Mouse (Mus musculus): ENCODE data around the gene Morc4. TPM values are rescaled to one million over a fixed set of nuclear protein-coding genes. Genes with fewer than 3 reads are reported as not detected.
A peak's percentile ranks its signal among the peaks of the same experiment; 100 is the strongest.

The Morc4 gene
- polyA plus RNA-seq, 1 experiment from 2014 or later: 21.1 TPM

DNA sequence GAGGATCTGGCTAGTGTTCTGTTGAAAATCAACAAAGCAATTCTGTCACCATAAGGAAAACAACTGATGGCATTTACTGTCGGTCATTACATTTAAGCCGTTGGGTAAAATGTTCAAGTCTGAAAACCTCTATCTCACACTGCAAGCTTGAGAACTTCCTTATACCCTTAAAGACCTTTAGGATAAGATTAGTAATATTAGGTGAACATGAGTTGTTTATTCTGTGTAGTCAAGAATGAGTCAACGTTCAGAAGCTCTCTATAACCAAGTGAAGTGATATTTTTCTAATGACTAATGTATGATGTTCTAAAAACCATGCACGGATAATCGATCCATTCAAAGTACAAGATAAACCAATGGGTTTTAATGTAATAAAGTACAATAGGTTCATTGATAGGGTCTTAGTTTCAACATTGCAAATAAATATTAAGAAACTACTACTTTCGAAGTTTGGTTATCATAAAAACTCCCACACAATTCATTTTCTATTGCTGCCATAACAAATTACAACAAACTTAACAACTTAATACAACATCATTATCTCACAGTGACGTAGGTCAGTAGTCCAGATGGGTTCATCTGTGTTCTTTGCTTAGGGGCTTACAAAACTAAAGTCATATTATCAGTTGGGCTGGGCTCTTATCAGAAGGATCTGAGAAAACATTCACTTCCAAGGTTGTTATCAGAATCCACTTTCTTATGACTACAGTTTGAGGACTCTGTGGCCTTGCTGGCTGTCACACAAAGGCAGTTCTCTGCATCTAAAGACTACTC, 77.2 kb downstream of the Morc4 start:
- DNase-seq (no peak), ATAC-seq (ENCODE audit: insufficient read depth) (no peak)
- H3K36me3 ChIP-seq (ENCODE audit: insufficient read depth): no peaks in the 10 kb centered on the region
- no peak overlapping the region for H3K27ac ChIP-seq (ENCODE audit: low read depth)
- H3K9ac ChIP-seq: no peak overlapping the region
- H3K4me2 ChIP-seq: no peak overlapping the region
- TF ChIP-seq CTCF (IDR thresholded peaks at IDR 0.05; ENCODE audit: low read depth): no peak
- no peak overlapping the region for H3K4me3 ChIP-seq (ENCODE audit: low read depth, low read length)
- H3K27me3 ChIP-seq (ENCODE audit: insufficient read depth, low read length): no peaks in the 10 kb centered on the region
- H3K4me1 ChIP-seq (ENCODE audit: insufficient read depth): no peaks in the 10 kb centered on the region
- 62% methylated on average over 7 of the region's 7 CpGs for WGBS
- no peaks in the 10 kb centered on the region for H3K9me3 ChIP-seq (ENCODE audit: low read depth, low read length)

DNA sequence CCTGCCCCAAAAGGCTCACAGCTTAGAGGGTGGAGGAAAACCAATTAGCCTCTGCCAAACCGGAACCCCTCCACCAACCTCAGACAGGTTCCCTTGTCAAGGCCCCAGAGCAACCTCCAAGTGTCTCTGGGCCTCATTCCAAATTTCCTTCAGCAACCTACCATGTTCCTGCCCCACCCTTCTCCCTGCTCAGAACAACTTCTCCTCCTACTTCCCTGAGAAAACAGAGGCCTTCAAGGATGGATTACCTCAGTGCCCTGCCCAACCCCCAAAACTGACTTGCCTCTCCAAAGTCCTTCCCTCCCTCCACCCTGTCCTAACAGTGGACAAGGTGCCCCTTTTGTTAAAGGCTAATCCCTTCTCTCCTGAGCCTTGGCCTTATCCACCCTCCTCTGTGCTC, 85.7 kb downstream of the Morc4 start:
- Histone ChIP-seq H3K9ac (no peak overlapping the region), H3K27me3 (ENCODE audit: insufficient read depth, low read length) (no peaks in the 10 kb centered on the region), H3K4me3 (ENCODE audit: low read depth, low read length) (no peak overlapping the region), H3K9me3 (ENCODE audit: low read depth, low read length) (no peaks in the 10 kb centered on the region), H3K4me2 (no peak overlapping the region), H3K27ac (ENCODE audit: low read depth) (no peak overlapping the region), H3K4me1 (ENCODE audit: insufficient read depth) (no peaks in the 10 kb centered on the region), H3K36me3 (ENCODE audit: insufficient read depth) (no peaks in the 10 kb centered on the region)
- 47% methylated on average over 1 of the region's 1 CpGs for WGBS
- no peak for TF ChIP-seq CTCF (IDR thresholded peaks at IDR 0.05; ENCODE audit: low read depth)
- no peak for ATAC-seq (ENCODE audit: insufficient read depth)
- DNase-seq: peak; percentile 27

DNA sequence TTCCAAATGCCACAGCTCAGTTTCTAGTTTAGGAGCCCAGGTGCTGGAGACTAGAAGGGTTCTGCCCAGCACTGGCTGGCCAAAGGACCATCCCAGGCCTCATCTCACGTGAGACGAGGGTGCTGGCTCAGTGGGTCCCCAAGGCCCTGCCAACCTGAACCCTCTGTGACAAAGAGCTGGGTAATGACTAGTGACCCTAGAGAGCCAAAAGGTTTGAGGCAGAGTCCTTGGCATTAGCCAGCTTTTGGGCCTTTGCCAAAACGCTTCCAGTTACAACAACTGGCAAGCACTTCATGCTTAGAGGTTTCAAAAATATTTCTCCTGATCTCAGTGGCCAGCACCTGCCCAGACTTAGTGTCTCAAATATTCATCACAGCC, 88.4 kb downstream of the Morc4 start:
- Histone ChIP-seq H3K36me3 (ENCODE audit: insufficient read depth) (no peaks in the 10 kb centered on the region), H3K4me2 (no peak overlapping the region), H3K4me1 (ENCODE audit: insufficient read depth) (no peaks in the 10 kb centered on the region), H3K27ac (ENCODE audit: low read depth) (no peak overlapping the region), H3K9ac (no peak overlapping the region), H3K9me3 (ENCODE audit: low read depth, low read length) (no peaks in the 10 kb centered on the region), H3K4me3 (ENCODE audit: low read depth, low read length) (no peak overlapping the region), H3K27me3 (ENCODE audit: insufficient read depth, low read length) (no peaks in the 10 kb centered on the region)
- no peak for TF ChIP-seq CTCF (IDR thresholded peaks at IDR 0.05; ENCODE audit: low read depth)
- WGBS: 62% methylated on average over 3 of the region's 3 CpGs
- DNase-seq (no peak), ATAC-seq (ENCODE audit: insufficient read depth) (no peak)

DNA sequence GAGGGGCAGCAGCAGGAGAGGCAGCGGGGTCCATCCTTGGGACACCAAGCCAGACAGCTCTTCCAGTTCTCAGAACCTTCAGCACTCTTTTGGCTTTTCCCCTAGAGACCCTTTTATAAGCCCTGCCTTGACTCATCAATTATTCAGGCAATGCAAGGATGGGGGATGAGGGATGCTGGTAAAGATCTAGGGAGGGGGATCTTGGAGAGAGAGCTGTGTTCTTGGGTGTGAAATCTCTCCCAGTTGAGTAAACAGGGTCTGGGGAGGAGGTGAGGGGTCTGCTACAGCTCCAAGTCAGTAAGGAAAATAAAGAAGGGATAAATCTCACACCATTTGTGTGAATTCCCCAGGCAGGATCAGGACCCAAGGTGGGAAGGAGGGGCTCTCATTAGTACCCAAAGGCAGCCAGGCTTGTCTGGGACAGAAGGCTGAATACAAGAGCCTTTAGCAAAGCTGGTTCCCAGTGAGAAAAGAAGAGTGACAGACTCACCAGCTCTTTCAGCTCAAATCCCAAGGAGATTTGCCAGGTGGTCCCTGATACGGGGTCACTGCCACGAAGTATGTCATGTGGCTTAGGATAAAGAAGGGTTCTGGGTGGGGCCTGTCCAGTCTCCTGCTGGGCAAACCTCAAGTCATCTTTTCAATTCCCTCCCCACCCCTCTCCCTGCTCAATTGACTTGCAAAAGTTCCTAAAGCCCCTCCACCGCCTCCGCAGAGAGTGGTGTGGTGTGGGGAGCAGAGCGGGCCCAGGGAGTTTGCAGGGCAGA, 89.0 kb downstream of the Morc4 start, which contains the start of gene Ripply1:
Gene Ripply1, minus strand, starts transcription at position 76 of the 767 bp plus-strand sequence.
- ATAC-seq (ENCODE audit: insufficient read depth): no peak
- no peak for TF ChIP-seq CTCF (IDR thresholded peaks at IDR 0.05; ENCODE audit: low read depth)

DNA sequence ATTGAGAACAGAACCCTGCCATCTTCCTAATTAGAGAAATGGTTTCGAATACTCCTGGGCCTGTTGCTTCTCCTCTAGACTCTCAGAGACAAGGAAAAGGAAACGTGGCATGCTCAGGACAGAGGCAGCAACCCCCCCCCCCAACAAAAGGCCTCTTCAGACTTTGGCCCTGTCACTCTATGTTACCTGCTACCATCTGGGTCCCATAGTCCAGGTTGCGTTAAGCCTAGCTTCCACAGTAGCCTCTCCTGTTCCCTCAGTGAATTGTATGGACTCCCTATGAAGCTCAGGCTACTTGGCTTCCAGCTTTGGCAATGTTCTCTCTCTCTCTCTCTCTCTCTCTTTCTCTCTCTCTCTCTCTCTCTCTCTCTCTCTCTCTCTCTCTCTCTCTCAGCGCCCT, 89.9 kb downstream of the Morc4 start:
- H3K27me3 ChIP-seq (ENCODE audit: insufficient read depth, low read length): no peaks in the 10 kb centered on the region
- H3K27ac ChIP-seq (ENCODE audit: low read depth): no peak overlapping the region
- no peaks in the 10 kb centered on the region for H3K9me3 ChIP-seq (ENCODE audit: low read depth, low read length)
- DNase-seq: no peak
- H3K4me3 ChIP-seq (ENCODE audit: low read depth, low read length): no peak overlapping the region
- WGBS: 63% methylated on average over 4 of the region's 4 CpGs
- ATAC-seq (ENCODE audit: insufficient read depth): no peak
- no peak for TF ChIP-seq CTCF (IDR thresholded peaks at IDR 0.05; ENCODE audit: low read depth)
- H3K9ac ChIP-seq: no peak overlapping the region
- no peak overlapping the region for H3K4me2 ChIP-seq
- no peaks in the 10 kb centered on the region for H3K36me3 ChIP-seq (ENCODE audit: insufficient read depth)
- H3K4me1 ChIP-seq (ENCODE audit: insufficient read depth): no peaks in the 10 kb centered on the region

More for the DNA sequence above, 89.0 kb downstream of the Morc4 start, which contains the start of gene Ripply1:
- no peak for DNase-seq
- no peak within 1 kb of the TSS for H3K4me3 ChIP-seq (ENCODE audit: low read depth, low read length)
- H3K9me3 ChIP-seq (ENCODE audit: low read depth, low read length): no peaks in the 10 kb centered on the region
- WGBS: 61% methylated on average over 6 of the region's 6 CpGs
- no peaks in the 10 kb centered on the region for H3K36me3 ChIP-seq (ENCODE audit: insufficient read depth)
- H3K4me2 ChIP-seq: no peak within 1 kb of the TSS
- H3K27ac ChIP-seq (ENCODE audit: low read depth): no peak within 1 kb of the TSS
- no peaks in the 10 kb centered on the region for H3K4me1 ChIP-seq (ENCODE audit: insufficient read depth)
- H3K27me3 ChIP-seq (ENCODE audit: insufficient read depth, low read length): no peaks in the 10 kb centered on the region
- no peak within 1 kb of the TSS for H3K9ac ChIP-seq

DNA sequence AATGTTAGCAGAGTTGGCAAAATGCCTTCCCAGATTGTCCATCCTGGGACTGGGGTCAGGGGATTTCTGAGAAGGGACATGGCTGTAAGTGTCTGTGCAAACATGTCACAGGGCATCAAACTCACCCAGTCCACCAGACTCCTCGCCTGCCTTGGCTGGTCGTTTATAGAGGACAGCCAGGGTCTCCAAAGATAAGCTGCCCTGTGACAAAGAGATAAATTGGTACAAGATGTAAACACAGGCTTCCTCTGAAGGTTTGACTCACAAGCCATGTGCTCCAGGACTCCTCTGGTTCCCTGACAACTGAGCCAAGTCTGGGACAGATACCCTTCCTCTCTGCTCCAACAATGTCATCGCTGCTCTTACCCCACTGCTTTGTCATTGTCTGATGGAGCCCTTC, 90.5 kb downstream of the Morc4 start:
- 23% methylated on average over 3 of the region's 3 CpGs for WGBS
- peak; percentile 77 for ATAC-seq (ENCODE audit: insufficient read depth)
- Histone ChIP-seq H3K27me3 (ENCODE audit: insufficient read depth, low read length) (no peaks in the 10 kb centered on the region), H3K4me2 (no peak overlapping the region), H3K4me1 (ENCODE audit: insufficient read depth) (no peaks in the 10 kb centered on the region), H3K9me3 (ENCODE audit: low read depth, low read length) (no peaks in the 10 kb centered on the region), H3K36me3 (ENCODE audit: insufficient read depth) (no peaks in the 10 kb centered on the region), H3K27ac (ENCODE audit: low read depth) (no peak overlapping the region), H3K4me3 (ENCODE audit: low read depth, low read length) (no peak overlapping the region), H3K9ac (no peak overlapping the region)
- no peak for TF ChIP-seq CTCF (IDR thresholded peaks at IDR 0.05; ENCODE audit: low read depth)
- DNase-seq: peak; percentile 51

DNA sequence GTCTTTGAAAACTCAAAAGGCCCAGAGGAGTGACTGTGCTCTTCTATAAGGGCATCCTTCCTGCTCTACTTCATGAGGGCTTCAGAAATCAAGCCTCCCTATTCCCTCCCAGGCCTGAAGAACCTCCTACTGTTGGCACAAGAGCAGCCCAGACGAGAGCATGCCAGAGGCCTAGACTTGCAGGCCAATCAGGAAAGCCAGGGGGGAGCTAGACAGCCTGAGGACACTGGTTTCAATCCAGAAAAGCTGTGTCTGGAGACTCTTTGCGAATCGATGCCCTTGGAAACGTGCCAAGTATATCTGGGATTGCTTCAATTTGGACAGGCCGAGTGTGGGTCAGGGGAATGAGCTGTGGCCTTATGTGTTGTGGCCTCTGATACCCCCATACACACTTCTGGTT, 92.1 kb downstream of the Morc4 start:
- Histone ChIP-seq H3K9ac (no peak overlapping the region), H3K36me3 (ENCODE audit: insufficient read depth) (no peaks in the 10 kb centered on the region)
- no peak for TF ChIP-seq CTCF (IDR thresholded peaks at IDR 0.05; ENCODE audit: low read depth)

More for the DNA sequence above, 92.1 kb downstream of the Morc4 start:
- WGBS: 55% methylated on average over 5 of the region's 5 CpGs
- no peak overlapping the region for H3K4me3 ChIP-seq (ENCODE audit: low read depth, low read length)
- H3K27ac ChIP-seq (ENCODE audit: low read depth): no peak overlapping the region
- no peaks in the 10 kb centered on the region for H3K27me3 ChIP-seq (ENCODE audit: insufficient read depth, low read length)
- no peaks in the 10 kb centered on the region for H3K9me3 ChIP-seq (ENCODE audit: low read depth, low read length)
- no peaks in the 10 kb centered on the region for H3K4me1 ChIP-seq (ENCODE audit: insufficient read depth)
- ATAC-seq (ENCODE audit: insufficient read depth) (no peak), DNase-seq (peak; percentile 11)
- no peak overlapping the region for H3K4me2 ChIP-seq

Data from lung, embryonic 14.5 days (tissue).